Mouse (Mus musculus): Measurements from ENCODE around the gene Lrfn1. TPM values are rescaled to one million over a fixed set of nuclear protein-coding genes. Genes with fewer than 3 reads are reported as not detected.

Gene Lrfn1
- total RNA-seq (2023; ENCODE audit: inconsistent age), result 0.93 to 1.6 TPM (median 1.2 TPM) in 4 replicates

GRCm38 (mm10) chr7:28451531-28452360 lies at the start of gene Lrfn1:
Lrfn1 (plus strand) TSS chr7:28451980.

GRCm38 (mm10) chr7:28436932-28437570 lies 14.7 kb upstream of the Lrfn1 start, which contains the start of gene Gmfg:
Gmfg (plus strand) TSS chr7:28437447.

GRCm38 (mm10) chr7:28510405-28510974 lies 58.7 kb downstream of the Lrfn1 start, which contains the start of gene Ifnl2:
Ifnl2 (minus strand) TSS chr7:28510455.

Other genes starting within 250 kb of the Lrfn1 start
- 1.1 to 1.7 TPM (median 1.2 TPM) in 4 replicates for gene Eid2, start 184.1 kb upstream of the Lrfn1 start, total RNA-seq (2023; ENCODE audit: inconsistent age)
- 2.6 to 4.1 TPM (median 3.5 TPM) in 4 replicates for gene Eid2b, start 174.2 kb upstream of the Lrfn1 start, total RNA-seq (2023; ENCODE audit: inconsistent age)
- gene Selenov, start 160.8 kb upstream of the Lrfn1 start, total RNA-seq (2023; ENCODE audit: inconsistent age), result not detected in 4 replicates
- gene Dll3, start 149.7 kb upstream of the Lrfn1 start, total RNA-seq (2023; ENCODE audit: inconsistent age), result not detected in 4 replicates
- 38.7 to 46.9 TPM (median 40.5 TPM) in 4 replicates for gene Timm50, start 139.9 kb upstream of the Lrfn1 start, total RNA-seq (2023; ENCODE audit: inconsistent age)
- 158 to 171 TPM (median 163 TPM) in 4 replicates for gene Supt5, start 113.2 kb upstream of the Lrfn1 start, total RNA-seq (2023; ENCODE audit: inconsistent age)
- 3,144 to 3,281 TPM (median 3,251 TPM) in 4 replicates for gene Rps16, start 101.3 kb upstream of the Lrfn1 start, total RNA-seq (2023; ENCODE audit: inconsistent age)
- gene Plekhg2, start 79.4 kb upstream of the Lrfn1 start, total RNA-seq (2023; ENCODE audit: inconsistent age), result 130 to 140 TPM (median 135 TPM) in 4 replicates
- gene Zfp36, start 71.7 kb upstream of the Lrfn1 start, total RNA-seq (2023; ENCODE audit: inconsistent age), result 825 to 993 TPM (median 925 TPM) in 4 replicates
- gene Med29, start 59.3 kb upstream of the Lrfn1 start, total RNA-seq (2023; ENCODE audit: inconsistent age), result 14.1 to 19.0 TPM (median 15.8 TPM) in 4 replicates
- 151 to 162 TPM (median 156 TPM) in 4 replicates for gene Paf1, start 59.0 kb upstream of the Lrfn1 start, total RNA-seq (2023; ENCODE audit: inconsistent age)
- gene Gmfg, start 14.5 kb upstream of the Lrfn1 start, total RNA-seq (2023; ENCODE audit: inconsistent age), result 241 to 264 TPM (median 247 TPM) in 4 replicates
- not detected in 4 replicates for gene Ifnl2, start 58.5 kb downstream of the Lrfn1 start, total RNA-seq (2023; ENCODE audit: inconsistent age)
- gene Ifnl3, start 70.9 kb downstream of the Lrfn1 start, total RNA-seq (2023; ENCODE audit: inconsistent age), result not detected in 4 replicates
- not detected in 4 replicates for gene Sycn, start 88.9 kb downstream of the Lrfn1 start, total RNA-seq (2023; ENCODE audit: inconsistent age)
- not detected in 4 replicates for gene Nccrp1, start 95.3 kb downstream of the Lrfn1 start, total RNA-seq (2023; ENCODE audit: inconsistent age)
- 49.3 to 52.1 TPM (median 50.5 TPM) in 4 replicates for gene Samd4b, start 146.2 kb downstream of the Lrfn1 start, total RNA-seq (2023; ENCODE audit: inconsistent age)
- 12.8 to 15.7 TPM (median 13.9 TPM) in 4 replicates for gene Pak4, start 146.2 kb downstream of the Lrfn1 start, total RNA-seq (2023; ENCODE audit: inconsistent age)
- not detected in 4 replicates for gene Acp7, start 179.4 kb downstream of the Lrfn1 start, total RNA-seq (2023; ENCODE audit: inconsistent age)
- gene Fbxo27, start 240.9 kb downstream of the Lrfn1 start, total RNA-seq (2023; ENCODE audit: inconsistent age), result 0.35 to 0.84 TPM in 2 of 4 replicates, not detected in the others

Measured in B cell, adult (primary cell).